ENCODE assay signal across 12 mouse cellular contexts in genomic region chr2:172392041-172392521, GRCm38 (mm10). TPM values are rescaled to one million over a fixed set of nuclear protein-coding genes. Genes with fewer than 3 reads are reported as not detected.
A peak's percentile ranks its signal among the peaks of the same experiment; 100 is the strongest.
DNase-seq lines count a peak whose midpoint lies in the region; ATAC-seq and TF ChIP-seq lines count a peak whose summit lies in the region.
"Had no signal": no experiment of that assay in that cellular context is flagged by ENCODE, and none has a peak within 500 bp of the region (broad histone marks: within the 10 kb centered on the region; RNA-seq: fewer than 3 reads in every experiment).

No protein-coding gene starts in this region.

- H3K4me2 ChIP-seq in stomach, embryonic 16.5 days (ENCODE audit: low read depth, low read length) = no peak overlapping the region
- H3K4me2 ChIP-seq: heart, embryonic 13.5 days; stomach, embryonic 15.5 days had no signal

- TF ChIP-seq CTCF in left cerebral cortex, adult 2 months (IDR thresholded peaks at IDR 0.05) = no peak

- 0 out of 2 replicates have a peak overlapping the region, but pooled peaks have one; percentile 33 for H3K27ac ChIP-seq in brown adipose tissue, adult 24 weeks (replicated peaks; ENCODE audit: low read depth, low read length)
- peak overlapping the region; percentile 53 for H3K27ac ChIP-seq in left cerebral cortex, adult 2 months
- no peak overlapping the region for H3K27ac ChIP-seq in stomach, embryonic 16.5 days (ENCODE audit: low read length)
- H3K27ac ChIP-seq: gastrocnemius, adult 2 months; heart, embryonic 13.5 days; stomach, embryonic 15.5 days had no signal

- no peaks in the 10 kb centered on the region for H3K9me3 ChIP-seq in stomach, embryonic 16.5 days (replicated peaks; ENCODE audit: control insufficient read depth, low read length)
- H3K9me3 ChIP-seq: heart, embryonic 13.5 days; stomach, embryonic 15.5 days had no signal

- no peak overlapping the region for H3K9ac ChIP-seq in stomach, embryonic 16.5 days (ENCODE audit: low read length)
- H3K9ac ChIP-seq: heart, embryonic 13.5 days; stomach, embryonic 15.5 days had no signal

- H3K4me1 ChIP-seq in brown adipose tissue, adult 24 weeks (ENCODE audit: control insufficient read depth, insufficient read depth, insufficient read length, low read length) = no peaks in the 10 kb centered on the region
- 0 out of 2 replicates have a peak, but pooled peaks cover 3% of the 10 kb centered on the region for H3K4me1 ChIP-seq in stomach, embryonic 16.5 days (ENCODE audit: control insufficient read depth, insufficient read depth, low read length)
- H3K4me1 ChIP-seq: stomach, embryonic 15.5 days had no signal

- WGBS in stomach, embryonic 16.5 days = 49% methylated on average over 10 of the region's 10 CpGs

- no peak overlapping the region for H3K4me3 ChIP-seq in brown adipose tissue, adult 24 weeks (ENCODE audit: insufficient read depth, low read depth, low read length)
- H3K4me3 ChIP-seq in left cerebral cortex, adult 2 months = no peak overlapping the region
- no peak overlapping the region for H3K4me3 ChIP-seq in stomach, embryonic 16.5 days (replicated peaks; ENCODE audit: low read length)
- H3K4me3 ChIP-seq: gastrocnemius, adult 2 months; heart, embryonic 13.5 days; stomach, embryonic 15.5 days had no signal

- H3K27me3 ChIP-seq in stomach, embryonic 16.5 days (ENCODE audit: control insufficient read depth, insufficient read depth, low read length) = no peaks in the 10 kb centered on the region
- H3K27me3 ChIP-seq: stomach, embryonic 15.5 days had no signal

- ATAC-seq in stomach, embryonic 16.5 days (ENCODE audit: insufficient read depth, low FRiP score) = peak; percentile 47; the same call in 1 of the 2 replicates

- DNase-seq in frontal cortex, adult 2 months (ENCODE audit: extremely low spot score in 1 of 2, low spot score in 1 of 2) = peak; percentile 75 to 76
- peak; percentile 47 to 53 for DNase-seq in left cerebral cortex, adult 2 months (ENCODE audit: extremely low spot score in 1 of 2, low spot score in 2 of 2)
- DNase-seq in heart, postnatal 14 days = no peak
- no peak for DNase-seq in cerebellum, postnatal 36 days
- DNase-seq in urinary bladder, postnatal 4 days (ENCODE audit: low spot score in 2 of 2) = no peak
- DNase-seq: cerebellum, adult 8-10 months; gastrocnemius, adult 2 months; kidney, adult 18-20 months had no signal

- no peaks in the 10 kb centered on the region for H3K36me3 ChIP-seq in stomach, embryonic 16.5 days (ENCODE audit: control insufficient read depth, insufficient read depth, low read length)
- H3K36me3 ChIP-seq: heart, embryonic 13.5 days; stomach, embryonic 15.5 days had no signal

- intact Hi-C loops in left cerebral cortex, adult 2 months (cut with DNase I) = loop anchor here (5.0 kb wide), 1 partner anchor 45 kb away; no protein-coding TSS in a partner anchor
- intact Hi-C loops in heart, postnatal 14 days (cut with DNase I) = no loop called here

RNA-seq across cellular contexts. Expression of gene Cass4, which starts 1.5 kb away (rescaled TPM):
- polyA plus RNA-seq in brown adipose tissue, adult 24 weeks (2012; ENCODE audit: insufficient read depth, insufficient read length, missing spikeins) = 0.63 and 0.75 TPM in 2 replicates
- 0.29 and 0.38 TPM in 2 replicates for polyA plus RNA-seq in frontal cortex, adult 2 months (2012; rRNA removed)
- total RNA-seq in left cerebral cortex, adult 2 months (2021) = under 1 TPM; 0.16 to 0.43 TPM
- 0.18 and 0.44 TPM in 2 replicates for polyA plus RNA-seq in stomach, embryonic 16.5 days (2015; fragmentation: Nextera tagmentation; extraction: Ambion mirVana)
- under 1 TPM; 0.44 to 0.45 TPM for total RNA-seq in heart, postnatal 14 days (2021)

RNA-seq across cellular contexts. Expression of gene Cstf1, which starts 21.6 kb away (rescaled TPM):
- polyA plus RNA-seq in brown adipose tissue, adult 24 weeks (2012; ENCODE audit: insufficient read depth, insufficient read length, missing spikeins) = 12.8 and 13.6 TPM in 2 replicates
- 24.7 and 26.9 TPM in 2 replicates for polyA plus RNA-seq in frontal cortex, adult 2 months (2012; rRNA removed)
- 10 to 100 TPM; 22.1 to 23.8 TPM for total RNA-seq in left cerebral cortex, adult 2 months (2021)
- polyA plus RNA-seq in stomach, embryonic 16.5 days (2015; fragmentation: Nextera tagmentation; extraction: Ambion mirVana) = 30.1 and 31.2 TPM in 2 replicates
- total RNA-seq in heart, postnatal 14 days (2021) = 10 to 100 TPM; 19.3 to 19.6 TPM

RNA-seq across cellular contexts. Expression of gene Aurka, which starts 21.7 kb away (rescaled TPM):
- polyA plus RNA-seq in brown adipose tissue, adult 24 weeks (2012; ENCODE audit: insufficient read depth, insufficient read length, missing spikeins) = 1.3 TPM in 1 of 2 replicates, not detected in the other
- 1.5 and 1.8 TPM in 2 replicates for polyA plus RNA-seq in frontal cortex, adult 2 months (2012; rRNA removed)
- total RNA-seq in left cerebral cortex, adult 2 months (2021) = 1 to 10 TPM in 1 of 2 experiments, under 1 TPM in 1; 0.87 to 1.2 TPM
- polyA plus RNA-seq in stomach, embryonic 16.5 days (2015; fragmentation: Nextera tagmentation; extraction: Ambion mirVana) = 81.6 and 82.0 TPM in 2 replicates
- total RNA-seq in heart, postnatal 14 days (2021) = 1 to 10 TPM; 3.4 to 6.3 TPM

RNA-seq across cellular contexts. Expression of gene Fam210b, which starts 46.7 kb away (rescaled TPM):
- 8.7 and 14.8 TPM in 2 replicates for polyA plus RNA-seq in brown adipose tissue, adult 24 weeks (2012; ENCODE audit: insufficient read depth, insufficient read length, missing spikeins)
- 17.5 and 18.5 TPM in 2 replicates for polyA plus RNA-seq in frontal cortex, adult 2 months (2012; rRNA removed)
- total RNA-seq in left cerebral cortex, adult 2 months (2021) = 10 to 100 TPM; 10.9 to 12.6 TPM
- 21.6 and 23.6 TPM in 2 replicates for polyA plus RNA-seq in stomach, embryonic 16.5 days (2015; fragmentation: Nextera tagmentation; extraction: Ambion mirVana)
- 1 to 10 TPM; 6.9 to 7.0 TPM for total RNA-seq in heart, postnatal 14 days (2021)

RNA-seq across cellular contexts. Expression of gene Rtf2, which starts 48.3 kb away (rescaled TPM):
- polyA plus RNA-seq in brown adipose tissue, adult 24 weeks (2012; ENCODE audit: insufficient read depth, insufficient read length, missing spikeins) = 91.4 and 101 TPM in 2 replicates
- polyA plus RNA-seq in frontal cortex, adult 2 months (2012; rRNA removed) = 77.9 and 79.1 TPM in 2 replicates
- total RNA-seq in left cerebral cortex, adult 2 months (2021) = 10 to 100 TPM; 71.6 to 75.9 TPM
- polyA plus RNA-seq in stomach, embryonic 16.5 days (2015; fragmentation: Nextera tagmentation; extraction: Ambion mirVana) = 69.8 and 73.7 TPM in 2 replicates
- 10 to 100 TPM; 28.6 to 30.7 TPM for total RNA-seq in heart, postnatal 14 days (2021)

Comparison
In these comparisons a context has a peak if more than half of its experiments do, and no peak if none do; other contexts are left out.
1. DNase-seq: peak in frontal cortex, adult 2 months (2 of 2) and left cerebral cortex, adult 2 months (2 of 2); none in heart, postnatal 14 days (0 of 2), cerebellum, postnatal 36 days (0 of 2) and urinary bladder, postnatal 4 days (0 of 2).
2. RNA of gene Aurka, which starts 21.7 kb away (polyA plus RNA-seq): 81.6 to 82.0 TPM in stomach, embryonic 16.5 days; 1.5 to 1.8 TPM in frontal cortex, adult 2 months and 1.3 TPM in brown adipose tissue, adult 24 weeks; every median in the first group is over 10 times any median in the second.